Mouse (Mus musculus) CH12.LX (cell line): ENCODE data around the gene Cdh23.

ENCODE experiments used
- CTCF ChIP-seq, 2 experiments: IDR thresholded peaks in 1 of 2; conservative IDR thresholded peaks in 1 of 2; 2 replicates each; pipeline ENCODE4 v1.5.1; 2011 to 2012; ENCODE audit warnings: low read depth in 2 of 2, low read length in 2 of 2, improper control_type of control experiment in 1 of 2, inconsistent platforms in 1 of 2, mild to moderate bottlenecking in 1 of 2, moderate library complexity in 1 of 2
- ELF1 ChIP-seq: IDR thresholded peaks from 2 replicates; pipeline ENCODE4 v1.6.1; 2014; ENCODE audit warnings: low read depth, mild to moderate bottlenecking, inconsistent platforms, low read length, improper control_type of control experiment
- EP300 ChIP-seq: IDR thresholded peaks from 2 replicates; pipeline ENCODE4 v1.6.1; 2011; ENCODE audit warnings: low read length, improper control_type of control experiment
- JUND ChIP-seq: conservative IDR thresholded peaks from 2 replicates; pipeline ENCODE4 v1.6.1; 2011; ENCODE audit warnings: low read depth, low read length, improper control_type of control experiment
- MAFK ChIP-seq: IDR thresholded peaks from 2 replicates; pipeline ENCODE4 v1.6.1; 2011; ENCODE audit warnings: low read length, improper control_type of control experiment; ENCODE audit not compliant: insufficient replicate concordance
- POLR2A ChIP-seq: IDR thresholded peaks from 2 replicates; pipeline ENCODE4 v1.6.1; 2011; ENCODE audit warnings: low read depth, mild to moderate bottlenecking, improper control_type of control experiment, low read length
- SIN3A ChIP-seq: IDR thresholded peaks from 2 replicates; pipeline ENCODE4 v1.6.1; 2012; ENCODE audit warnings: low read length, improper control_type of control experiment, inconsistent platforms
- TBP ChIP-seq: conservative IDR thresholded peaks from 2 replicates; pipeline ENCODE4 v1.6.1; 2011; ENCODE audit warnings: low read depth, low read length, improper control_type of control experiment
- ZC3H11A ChIP-seq: IDR thresholded peaks from 2 replicates; pipeline ENCODE4 v1.6.1; 2012; ENCODE audit warnings: low read depth, mild to moderate bottlenecking, inconsistent platforms, low read length, improper control_type of control experiment
- ZMIZ1 ChIP-seq: IDR thresholded peaks from 2 replicates; pipeline ENCODE4 v1.6.1; 2012; ENCODE audit warnings: low read depth, mild to moderate bottlenecking, inconsistent platforms, low read length, improper control_type of control experiment

DNA sequence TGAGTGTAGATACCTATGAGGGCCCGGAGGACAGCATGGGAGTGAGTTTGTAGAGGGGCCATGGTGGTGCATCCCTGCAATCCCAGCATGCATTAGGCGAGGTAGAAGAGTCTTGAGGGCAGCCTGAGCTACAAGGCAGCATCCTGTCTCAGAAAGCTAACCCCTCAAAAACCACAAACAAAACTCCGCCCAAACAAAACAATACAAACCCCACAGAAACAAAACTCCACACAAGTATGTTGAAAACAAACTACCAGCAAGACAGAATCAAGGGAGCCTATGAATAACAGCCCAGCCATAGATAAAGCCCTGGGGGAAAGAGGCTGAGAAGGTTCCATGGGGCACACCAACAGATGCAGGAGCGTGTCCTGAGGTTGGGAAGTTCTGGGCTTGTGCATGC, 350.2 kb downstream of the Cdh23 start:
- TF ChIP-seq POLR2A: no peak
- TF ChIP-seq JUND: no peak
- TF ChIP-seq CTCF (conservative IDR thresholded peaks at IDR 0.05 in 1 of 2, IDR thresholded peaks at IDR 0.05 in 1 of 2; ENCODE audit: low read depth in 2 of 2, low read length in 2 of 2): no peak
- no peak for TF ChIP-seq TBP
- TF ChIP-seq ZC3H11A: no peak
- TF ChIP-seq MAFK: no peak
- TF ChIP-seq SIN3A: no peak
- no peak for TF ChIP-seq ELF1
- no peak for TF ChIP-seq ZMIZ1
- no peak for TF ChIP-seq EP300
